Mouse (Mus musculus) cerebellum, adult 18-20 months (tissue): ENCODE results near the gene Phf6.

ENCODE experiments used
- DNase-seq, 2 experiments: peaks; one replicate each; pipeline ENCODE4 v3.0.0; 2021

Phf6 gene

DNA sequence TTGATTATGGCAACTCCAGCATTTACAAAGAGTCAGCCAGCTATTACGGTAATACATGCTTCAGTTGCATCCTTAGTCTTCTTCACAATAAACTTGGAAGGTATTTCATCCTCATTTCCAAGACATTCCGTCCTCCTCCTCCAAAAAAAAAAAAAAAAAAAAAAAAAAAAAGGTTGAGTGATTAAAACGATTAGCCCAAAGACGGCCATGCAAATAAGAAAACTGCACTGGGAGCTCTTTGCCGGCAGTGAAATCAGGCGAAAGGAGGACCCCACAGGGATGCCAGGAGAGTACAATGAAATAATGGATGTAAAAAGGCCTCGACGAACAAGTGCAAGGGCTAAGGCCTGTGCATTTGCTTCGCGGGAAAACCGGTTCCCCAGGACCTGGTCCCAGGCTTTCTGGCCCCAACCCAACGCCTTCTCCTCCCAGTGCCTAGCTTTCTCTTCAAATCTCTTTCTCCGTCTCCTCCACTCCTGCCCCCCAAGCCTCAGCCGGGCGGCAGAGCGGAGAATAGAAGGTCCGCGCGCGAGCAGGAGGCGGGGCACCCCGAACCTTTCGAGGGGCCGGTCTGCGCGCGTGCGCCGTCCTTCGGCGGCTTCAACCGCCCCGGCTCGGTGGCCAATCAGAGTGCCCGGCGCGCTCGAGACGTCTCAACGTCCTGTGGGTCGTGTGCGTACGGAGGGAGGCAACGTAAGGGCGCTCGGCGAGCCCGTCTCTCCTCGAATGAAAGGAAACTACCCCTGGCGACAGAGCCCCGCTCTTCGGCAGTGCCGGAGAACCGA lies at the start of gene Phf6:
Phf6 (plus strand) TSS at position 680 of the 785 bp plus-strand sequence.
- peak; percentile 91 for DNase-seq

DNA sequence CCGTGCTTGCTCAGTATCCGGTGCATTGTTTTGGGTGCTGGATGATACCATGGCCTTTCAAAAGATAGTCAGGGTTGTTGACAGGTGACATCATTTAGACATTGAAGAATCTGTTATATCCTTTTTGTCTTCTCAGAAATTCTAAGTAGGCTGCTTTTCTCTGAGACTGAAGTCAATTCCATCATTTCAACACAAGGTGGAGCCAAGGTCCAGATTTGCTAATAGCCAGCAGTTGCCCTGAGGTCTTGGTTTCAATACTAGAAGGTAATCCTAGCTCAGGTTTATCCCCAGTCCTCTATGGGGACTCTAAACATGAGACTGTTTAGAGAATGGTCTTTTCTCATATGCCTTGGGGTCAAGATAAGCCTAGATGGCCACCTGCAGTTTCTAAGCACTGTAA lies 47.9 kb upstream of the Phf6 start:
- DNase-seq, result peak; percentile 8 to 11

DNA sequence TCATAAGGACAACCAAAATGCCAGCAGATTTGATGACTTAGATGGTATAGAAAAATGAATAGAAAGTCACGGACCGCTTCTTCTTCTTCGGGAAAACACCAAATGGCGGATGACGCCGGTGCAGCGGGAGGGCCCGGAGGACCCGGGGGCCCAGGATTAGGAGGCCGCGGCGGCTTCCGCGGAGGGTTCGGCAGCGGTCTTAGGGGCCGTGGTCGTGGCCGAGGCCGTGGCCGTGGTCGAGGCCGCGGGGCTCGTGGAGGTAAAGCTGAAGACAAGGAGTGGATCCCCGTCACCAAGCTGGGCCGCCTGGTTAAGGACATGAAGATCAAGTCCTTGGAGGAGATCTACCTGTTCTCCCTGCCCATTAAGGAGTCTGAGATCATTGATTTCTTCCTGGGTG lies 13.6 kb upstream of the Phf6 start:
- peak in 1 of 2 experiments; percentile 11 for DNase-seq

GRCm38 (mm10) chrX:52912372-52912728 lies 284 bp downstream of the Phf6 start:
- no peak for DNase-seq

DNA sequence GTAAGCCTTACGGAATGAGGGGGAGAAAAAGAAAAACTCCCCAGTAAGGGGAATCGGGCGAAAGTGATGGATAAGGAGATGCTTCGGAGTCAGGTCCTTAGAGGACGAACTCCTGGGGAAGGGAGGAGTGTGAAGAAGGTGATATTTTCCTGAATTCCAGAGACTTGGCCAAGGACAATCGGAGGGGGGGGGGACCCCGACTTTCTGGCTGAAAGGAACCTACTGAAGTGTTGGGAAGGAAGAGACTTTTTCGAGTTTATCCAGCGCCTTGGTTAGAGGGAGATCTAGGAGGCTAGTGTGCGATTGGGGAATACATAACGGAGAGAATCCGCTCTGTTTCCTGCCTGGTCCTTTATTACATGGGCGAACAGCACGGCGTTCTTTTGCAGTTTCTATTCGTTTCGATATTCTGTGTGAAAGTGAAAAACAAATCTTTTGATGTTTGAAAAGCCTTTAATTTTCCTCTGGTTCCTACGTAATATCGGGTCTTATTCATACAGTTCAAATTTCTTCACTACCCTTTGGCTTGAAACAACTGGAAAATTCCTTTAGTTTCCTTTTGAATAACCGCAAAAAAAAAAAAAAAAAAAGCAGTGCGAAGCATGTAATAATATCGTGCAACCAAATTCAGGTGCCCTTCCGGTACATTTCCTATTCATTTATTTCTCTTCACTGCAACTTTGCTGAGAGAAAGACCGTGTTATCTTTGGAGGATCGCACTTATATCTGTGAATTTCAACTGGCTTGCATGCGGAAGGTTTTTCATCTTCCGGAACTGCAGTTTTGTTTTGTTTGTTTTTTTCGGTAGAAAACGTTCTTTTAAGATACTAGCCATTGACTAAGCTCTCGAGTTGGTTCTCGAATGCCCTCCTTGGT lies 998 bp downstream of the Phf6 start:
- DNase-seq, result no peak

- no peak for DNase-seq
These were observed 1.8 kb downstream of the Phf6 start for GRCm38 (mm10) chrX:52913856-52914255.

- DNase-seq, result no peak
These were observed 2.6 kb downstream of the Phf6 start for GRCm38 (mm10) chrX:52914705-52915104.

GRCm38 (mm10) chrX:52916516-52916915 lies 4.5 kb downstream of the Phf6 start:
- no peak for DNase-seq

DNA sequence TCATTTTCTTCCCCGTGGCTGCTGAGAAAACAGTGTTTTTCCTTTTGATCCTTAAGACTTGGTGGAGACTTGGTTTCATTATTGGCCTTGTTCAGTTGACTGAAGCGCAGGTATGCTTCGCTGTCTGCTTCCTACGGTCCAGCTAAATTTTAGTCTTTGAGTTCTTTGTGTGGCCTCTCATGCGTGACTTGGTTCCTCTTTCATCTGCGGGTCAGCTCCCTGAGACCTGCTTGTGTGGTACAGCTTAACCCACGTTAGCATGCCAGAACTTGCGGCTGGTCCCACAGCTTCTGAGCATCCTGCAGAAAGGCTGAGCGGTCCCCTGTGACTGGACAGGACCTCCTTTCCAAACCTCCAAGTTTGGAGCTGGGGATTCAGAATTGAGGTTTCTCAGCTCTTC lies 14.7 kb downstream of the Phf6 start:
- no peak for DNase-seq

- DNase-seq, result no peak
These were observed 16.8 kb downstream of the Phf6 start for GRCm38 (mm10) chrX:52928883-52929282.

DNA sequence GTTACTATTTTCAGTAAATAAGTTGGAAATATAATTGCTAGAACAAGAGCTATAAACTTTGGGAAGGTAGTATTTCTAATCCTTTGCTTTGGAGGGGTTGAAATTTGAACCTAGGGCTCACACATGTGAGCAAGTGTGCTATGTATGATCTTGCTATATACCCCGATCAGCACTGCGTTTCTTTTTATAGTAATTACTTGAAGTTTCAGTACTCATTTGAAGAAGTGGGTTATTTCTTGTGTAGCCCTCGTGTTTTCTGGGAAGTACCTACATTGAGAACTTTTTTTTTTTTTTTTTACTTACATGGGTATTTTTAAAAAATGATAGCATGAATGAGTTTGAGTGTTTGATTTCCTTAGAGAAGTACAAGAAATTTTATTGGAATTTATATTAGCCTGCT lies 17.7 kb downstream of the Phf6 start:
- no peak for DNase-seq

DNA sequence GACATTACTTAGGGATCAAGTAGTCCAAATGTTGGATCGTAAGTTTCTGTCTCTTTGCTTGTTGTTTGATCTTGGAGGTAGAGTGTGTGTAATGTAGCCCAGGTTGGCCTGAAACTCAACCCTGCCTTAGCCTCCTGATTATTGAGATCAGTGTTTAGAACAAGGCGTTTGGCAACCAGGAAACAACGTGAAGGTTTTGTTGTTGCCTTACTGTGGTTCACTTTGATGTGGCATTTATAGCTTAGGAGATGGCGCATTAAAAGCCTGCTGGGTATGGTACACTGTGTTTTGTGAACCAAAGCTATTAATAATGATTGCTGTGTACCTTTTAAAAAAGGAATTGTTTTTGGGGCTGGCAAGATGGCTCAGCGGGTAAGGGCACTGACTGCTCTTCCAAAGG lies 18.1 kb downstream of the Phf6 start:
- no peak for DNase-seq

DNA sequence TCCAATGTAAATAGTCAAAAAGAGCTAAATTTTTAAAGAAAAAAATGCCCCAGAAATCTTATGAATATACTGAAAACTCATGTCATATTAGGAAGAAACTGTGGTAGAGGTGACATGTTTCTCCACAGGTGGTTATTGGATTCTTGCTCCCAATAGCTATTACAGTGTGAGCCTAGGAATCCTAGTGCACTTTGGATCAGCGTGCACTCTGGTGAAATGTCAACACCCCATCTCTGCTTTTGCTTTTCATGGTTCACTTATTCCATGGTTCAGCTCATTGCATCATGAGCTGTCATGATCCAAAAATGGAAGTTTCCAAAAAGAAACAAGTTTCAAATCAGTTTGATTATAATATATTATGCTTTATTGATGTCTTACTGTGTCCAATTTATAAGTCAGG lies 20.1 kb downstream of the Phf6 start:
- no peak for DNase-seq

- no peak for DNase-seq
These were observed 22.4 kb downstream of the Phf6 start for GRCm38 (mm10) chrX:52934496-52934895.

DNA sequence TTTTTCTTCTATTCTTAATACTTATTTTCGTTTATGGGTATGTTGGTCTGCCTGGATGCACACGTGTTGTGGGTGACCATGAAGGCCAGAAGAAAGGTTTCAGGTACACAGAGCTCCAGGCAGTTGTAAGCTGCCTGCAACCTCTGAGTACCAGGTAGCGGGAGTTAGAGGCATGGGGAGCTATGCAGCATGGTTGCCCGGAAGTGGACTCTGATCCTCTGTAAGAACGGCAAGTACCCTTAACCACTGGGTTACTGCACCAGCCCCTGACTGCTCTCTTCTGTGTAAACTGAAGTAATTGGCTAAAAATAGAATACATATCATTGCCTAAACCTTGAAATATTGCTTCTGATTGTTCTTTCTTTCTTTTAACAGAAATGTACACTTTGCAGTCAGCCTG lies 33.4 kb downstream of the Phf6 start:
- no peak for DNase-seq

DNA sequence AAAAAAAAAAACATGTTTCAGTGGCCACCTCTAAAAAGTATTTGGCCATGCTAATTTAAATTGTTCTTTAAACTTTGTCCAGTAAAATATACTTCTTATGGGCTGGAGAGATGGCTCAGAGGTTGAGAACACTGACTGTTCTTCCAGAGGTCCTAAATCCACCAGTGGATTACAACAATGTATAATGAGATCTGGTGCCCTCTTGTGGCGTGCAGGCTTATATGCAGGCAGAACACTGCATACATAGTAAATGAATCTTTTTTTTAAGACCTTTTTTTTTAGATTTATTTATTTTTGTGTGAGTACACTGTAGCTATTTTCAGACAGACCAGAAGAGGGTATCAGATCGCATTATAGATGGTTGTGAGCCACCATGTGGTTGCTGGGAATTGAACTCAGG lies 37.6 kb downstream of the Phf6 start:
- DNase-seq, result peak in 1 of 2 experiments; percentile 17

DNA sequence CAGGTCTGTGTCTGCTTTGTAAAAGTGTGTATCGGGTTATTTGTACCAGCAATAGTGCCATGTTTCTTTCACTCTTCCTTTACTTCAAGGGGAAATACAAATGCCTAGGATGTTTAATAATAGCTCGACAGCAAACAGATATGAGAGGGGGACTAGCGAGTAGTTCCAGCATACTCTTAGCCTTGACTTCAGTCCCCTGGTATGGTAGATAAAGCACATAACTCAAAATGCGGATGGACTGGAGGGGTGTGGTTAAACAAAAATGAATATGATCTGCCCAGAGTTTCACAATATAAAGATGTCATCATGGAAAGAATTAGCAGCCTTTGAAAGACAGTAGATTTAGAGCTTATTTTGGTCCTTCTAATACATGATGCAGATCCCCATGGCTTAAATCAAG lies 44.9 kb downstream of the Phf6 start:
- DNase-seq, result no peak

GRCm38 (mm10) chrX:52961559-52962110 lies 49.6 kb downstream of the Phf6 start:
- DNase-seq, result no peak

GRCm38 (mm10) chrX:52965149-52965548 lies 53.1 kb downstream of the Phf6 start:
- DNase-seq, result no peak

GRCm38 (mm10) chrX:52971211-52972006 lies 59.3 kb downstream of the Phf6 start:
- DNase-seq, result no peak

DNA sequence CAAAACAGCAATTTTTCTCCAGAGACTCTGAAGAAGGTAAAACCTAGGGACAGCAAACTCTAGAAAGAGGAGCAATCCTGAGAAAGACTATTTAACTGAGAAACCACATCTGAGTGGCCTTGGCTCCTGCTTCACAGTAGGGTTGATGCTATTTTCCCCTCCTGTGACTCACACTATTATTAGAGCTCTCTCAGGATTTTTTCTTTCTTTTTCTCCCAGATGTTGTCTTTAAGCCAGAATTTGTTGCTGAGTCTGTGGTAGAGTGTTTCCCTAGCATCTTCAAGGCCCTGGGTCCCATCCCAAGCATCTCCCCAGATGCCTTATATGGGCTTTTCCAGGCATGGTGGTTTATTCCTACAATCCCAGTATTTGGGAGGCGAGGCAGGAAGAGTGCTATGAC lies 60.1 kb downstream of the Phf6 start:
- no peak for DNase-seq

DNA sequence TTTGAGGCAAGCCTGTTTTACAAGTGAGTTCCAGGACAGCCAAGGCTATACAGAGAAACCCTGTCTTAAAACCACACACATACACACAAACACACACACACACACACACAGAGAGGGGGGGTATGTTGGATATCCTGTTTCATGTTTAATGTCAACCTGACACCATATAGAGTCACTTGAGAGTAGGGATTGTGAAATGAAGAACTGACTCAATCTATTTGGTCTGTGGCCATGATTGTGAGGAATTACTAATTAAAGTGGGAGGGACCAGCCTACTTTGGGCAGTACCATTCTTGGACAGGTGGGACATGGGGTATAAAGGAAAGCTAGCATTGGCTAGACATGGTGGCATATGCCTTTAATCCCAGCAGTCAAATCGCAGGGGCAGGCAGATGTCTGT lies 60.6 kb downstream of the Phf6 start:
- no peak for DNase-seq

- no peak for DNase-seq
These were observed 66.5 kb downstream of the Phf6 start for GRCm38 (mm10) chrX:52978576-52978975.
